Comparison of ENCODE assay signal across 29 mouse cellular contexts in the genomic region with DNA sequence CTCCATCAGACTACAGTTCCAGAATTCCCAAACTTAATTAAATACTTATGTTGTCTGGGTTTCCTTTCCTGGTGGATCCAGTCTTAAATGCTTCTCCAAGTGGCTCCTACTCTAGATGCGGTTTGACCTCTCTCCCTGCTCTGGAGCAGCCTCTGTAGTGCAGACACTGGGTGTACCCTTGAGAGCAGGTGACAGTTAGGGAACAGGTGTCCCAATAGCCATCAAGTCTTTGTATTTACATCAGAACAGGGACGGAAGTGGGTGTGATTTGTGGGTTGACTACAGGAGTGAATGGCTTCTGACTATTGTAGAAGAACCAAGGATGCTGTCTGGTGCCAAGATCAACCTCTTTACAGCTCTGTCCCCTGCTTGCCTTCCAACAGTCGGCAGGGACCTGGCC. TPM values are rescaled to one million over a fixed set of nuclear protein-coding genes. Genes with fewer than 3 reads are reported as not detected.
DNase-seq lines count a peak whose midpoint lies in the region; ATAC-seq lines count a peak whose summit lies in the region.
"Had no signal": no experiment of that assay in that cellular context is flagged by ENCODE, and none has a peak within 500 bp of the region (broad histone marks: within the 10 kb centered on the region; RNA-seq: fewer than 3 reads in every experiment).

No protein-coding gene starts in this region.

- H3K9me3 ChIP-seq in heart, embryonic 15.5 days (replicated peaks), result no peaks in the 10 kb centered on the region
- H3K9me3 ChIP-seq in heart, embryonic 10.5 days, result no peaks in the 10 kb centered on the region
- H3K9me3 ChIP-seq in intestine, embryonic 16.5 days (ENCODE audit: control insufficient read depth, low read length), result no peaks in the 10 kb centered on the region
- no peaks in the 10 kb centered on the region for H3K9me3 ChIP-seq in hindbrain, embryonic 14.5 days (ENCODE audit: control insufficient read depth, low read length)
- H3K9me3 ChIP-seq: embryonic facial prominence, embryonic 12.5 days; forebrain, embryonic 10.5 days; forebrain, embryonic 15.5 days; heart, embryonic 13.5 days; hindbrain, embryonic 12.5 days; kidney, embryonic 15.5 days; limb, embryonic 13.5 days; stomach, embryonic 15.5 days had no signal

- no peak overlapping the region for H3K9ac ChIP-seq in heart, embryonic 15.5 days
- no peak overlapping the region for H3K9ac ChIP-seq in intestine, embryonic 16.5 days (ENCODE audit: low read depth, low read length)
- H3K9ac ChIP-seq in hindbrain, embryonic 14.5 days, result no peak overlapping the region
- H3K9ac ChIP-seq: embryonic facial prominence, embryonic 12.5 days; forebrain, embryonic 15.5 days; heart, embryonic 13.5 days; hindbrain, embryonic 12.5 days; kidney, embryonic 15.5 days; limb, embryonic 13.5 days; stomach, embryonic 15.5 days had no signal

- peak overlapping the region; percentile 8; the same call in 1 of the 2 replicates for H3K27ac ChIP-seq in heart, embryonic 15.5 days
- H3K27ac ChIP-seq in heart, embryonic 10.5 days, result no peak overlapping the region
- peak overlapping the region; percentile 55 for H3K27ac ChIP-seq in intestine, embryonic 16.5 days (ENCODE audit: low read length)
- no peak overlapping the region for H3K27ac ChIP-seq in hindbrain, embryonic 14.5 days
- H3K27ac ChIP-seq: embryonic facial prominence, embryonic 12.5 days; forebrain, embryonic 10.5 days; forebrain, embryonic 15.5 days; kidney, embryonic 15.5 days; left cerebral cortex, adult 2 months; limb, embryonic 13.5 days; macrophage; stomach, embryonic 15.5 days had no signal

- no peaks in the 10 kb centered on the region for H3K27me3 ChIP-seq in heart, embryonic 15.5 days
- H3K27me3 ChIP-seq in heart, embryonic 10.5 days (ENCODE audit: insufficient read depth, poor library complexity, severe bottlenecking), result no peaks in the 10 kb centered on the region
- no peaks in the 10 kb centered on the region for H3K27me3 ChIP-seq in intestine, embryonic 16.5 days (replicated peaks; ENCODE audit: control insufficient read depth, insufficient read depth, low read length)
- no peaks in the 10 kb centered on the region for H3K27me3 ChIP-seq in hindbrain, embryonic 14.5 days (ENCODE audit: control insufficient read depth, insufficient read depth, low read length)
- H3K27me3 ChIP-seq: embryonic facial prominence, embryonic 12.5 days; forebrain, embryonic 15.5 days; heart, embryonic 13.5 days; hindbrain, embryonic 12.5 days; kidney, embryonic 15.5 days; limb, embryonic 13.5 days; stomach, embryonic 15.5 days had no signal

- no peak overlapping the region for H3K4me3 ChIP-seq in heart, embryonic 15.5 days
- H3K4me3 ChIP-seq in heart, embryonic 10.5 days, result no peak overlapping the region
- H3K4me3 ChIP-seq in intestine, embryonic 16.5 days (ENCODE audit: low read length), result no peak overlapping the region
- no peak overlapping the region for H3K4me3 ChIP-seq in hindbrain, embryonic 14.5 days (replicated peaks; ENCODE audit: low read length)
- H3K4me3 ChIP-seq: embryonic facial prominence, embryonic 12.5 days; forebrain, embryonic 10.5 days; forebrain, embryonic 15.5 days; heart, embryonic 13.5 days; hindbrain, embryonic 12.5 days; kidney, embryonic 15.5 days; left cerebral cortex, adult 2 months; limb, embryonic 13.5 days; stomach, embryonic 15.5 days had no signal

- peaks cover 20% of the 10 kb centered on the region for H3K4me1 ChIP-seq in heart, embryonic 15.5 days (replicated peaks)
- peaks cover 28% of the 10 kb centered on the region for H3K4me1 ChIP-seq in heart, embryonic 10.5 days
- H3K4me1 ChIP-seq in intestine, embryonic 16.5 days (ENCODE audit: control insufficient read depth, insufficient read depth, low read length), result peaks cover 26% of the 10 kb centered on the region
- H3K4me1 ChIP-seq in hindbrain, embryonic 14.5 days (replicated peaks; ENCODE audit: control insufficient read depth, insufficient read depth, low read length), result 0 out of 2 replicates have a peak, but pooled peaks cover 6% of the 10 kb centered on the region
- H3K4me1 ChIP-seq: forebrain, embryonic 15.5 days had no signal

- WGBS in heart, embryonic 15.5 days, result 68% methylated on average over 3 of the region's 3 CpGs
- 76% methylated on average over 3 of the region's 3 CpGs for WGBS in heart, embryonic 10.5 days
- 65% methylated on average over 3 of the region's 3 CpGs for WGBS in intestine, embryonic 16.5 days
- WGBS in hindbrain, embryonic 14.5 days, result 89% methylated on average over 3 of the region's 3 CpGs

- H3K4me2 ChIP-seq in heart, embryonic 15.5 days, result no peak overlapping the region
- no peak overlapping the region for H3K4me2 ChIP-seq in intestine, embryonic 16.5 days (ENCODE audit: low read depth, low read length)
- H3K4me2 ChIP-seq in hindbrain, embryonic 14.5 days (replicated peaks), result no peak overlapping the region
- H3K4me2 ChIP-seq: embryonic facial prominence, embryonic 12.5 days; forebrain, embryonic 15.5 days; heart, embryonic 13.5 days; hindbrain, embryonic 12.5 days; kidney, embryonic 15.5 days; limb, embryonic 13.5 days; liver, embryonic 11.5 days; stomach, embryonic 15.5 days had no signal

- no peak for ATAC-seq in heart, embryonic 15.5 days (replicated peaks; ENCODE audit: insufficient number of reproducible peaks, insufficient read depth, low FRiP score, low read depth)
- ATAC-seq in intestine, embryonic 16.5 days, result no peak
- no peak for ATAC-seq in hindbrain, embryonic 14.5 days (ENCODE audit: low FRiP score)
- ATAC-seq: forebrain, embryonic 15.5 days had no signal

- no peaks in the 10 kb centered on the region for H3K36me3 ChIP-seq in heart, embryonic 15.5 days
- no peaks in the 10 kb centered on the region for H3K36me3 ChIP-seq in heart, embryonic 10.5 days
- H3K36me3 ChIP-seq in intestine, embryonic 16.5 days (ENCODE audit: control insufficient read depth, insufficient read depth, low read length), result no peaks in the 10 kb centered on the region; the same call in 1 of the 2 replicates
- H3K36me3 ChIP-seq in hindbrain, embryonic 14.5 days (replicated peaks; ENCODE audit: control insufficient read depth, insufficient read depth), result 0 out of 2 replicates have a peak, but pooled peaks cover 9% of the 10 kb centered on the region
- H3K36me3 ChIP-seq: embryonic facial prominence, embryonic 12.5 days; forebrain, embryonic 10.5 days; forebrain, embryonic 15.5 days; heart, embryonic 13.5 days; hindbrain, embryonic 12.5 days; kidney, embryonic 15.5 days; limb, embryonic 13.5 days; stomach, embryonic 15.5 days had no signal

- no peak for DNase-seq in heart, embryonic 10.5 days (ENCODE audit: low spot score)
- DNase-seq in lung, postnatal 36 days, result peak; percentile 71
- DNase-seq in lung, postnatal 4 days, result no peak
- no peak for DNase-seq in spleen, postnatal 14 days (ENCODE audit: low spot score in 2 of 2)
- no peak for DNase-seq in hindbrain, embryonic 14.5 days (ENCODE audit: low spot score)
- no peak for DNase-seq in layer of hippocampus, adult 8-10 months (ENCODE audit: low spot score in 2 of 2)
- DNase-seq: adrenal gland, postnatal 14 days; cerebellum, adult 11 months; cerebellum, adult 9-10 months; cerebellum, postnatal 36 days; gastrocnemius, postnatal 10 days; kidney, adult 18-20 months; midbrain, embryonic 14.5 days; thymus, adult 18-20 months; thymus, postnatal 25 days had no signal

RNA-seq across cellular contexts. Expression of gene Slc37a1, which starts 21.2 kb away (rescaled TPM):
- 8.7 and 9.1 TPM in 2 replicates for polyA plus RNA-seq in heart, embryonic 15.5 days (2015; fragmentation: Nextera tagmentation; extraction: Ambion mirVana)
- polyA plus RNA-seq in heart, embryonic 10.5 days (2016; fragmentation: Nextera tagmentation; extraction: Ambion mirVana), result 3.9 and 4.8 TPM in 2 replicates
- 21.1 and 21.5 TPM in 2 replicates for polyA plus RNA-seq in intestine, embryonic 16.5 days (2015; fragmentation: Nextera tagmentation; extraction: Ambion mirVana)
- polyA plus RNA-seq in hindbrain, embryonic 14.5 days (2014; fragmentation: Nextera tagmentation; extraction: Ambion mirVana), result 10.4 and 11.6 TPM in 2 replicates
- total RNA-seq in layer of hippocampus, adult 8-10 months (2022), result 1 to 10 TPM; 7.3 to 9.3 (median 8.5) TPM

RNA-seq across cellular contexts. Expression of gene Rsph1, which starts 30.6 kb away (rescaled TPM):
- 2.2 and 2.3 TPM in 2 replicates for polyA plus RNA-seq in heart, embryonic 15.5 days (2015; fragmentation: Nextera tagmentation; extraction: Ambion mirVana)
- 1.8 and 2.4 TPM in 2 replicates for polyA plus RNA-seq in heart, embryonic 10.5 days (2016; fragmentation: Nextera tagmentation; extraction: Ambion mirVana)
- 0.88 and 0.94 TPM in 2 replicates for polyA plus RNA-seq in intestine, embryonic 16.5 days (2015; fragmentation: Nextera tagmentation; extraction: Ambion mirVana)
- polyA plus RNA-seq in hindbrain, embryonic 14.5 days (2014; fragmentation: Nextera tagmentation; extraction: Ambion mirVana), result 3.5 and 5.0 TPM in 2 replicates
- 10 to 100 TPM; 12.3 to 18.6 (median 15.4) TPM for total RNA-seq in layer of hippocampus, adult 8-10 months (2022)
- total RNA-seq: monocyte, adult 5-6 weeks had no signal

Comparison
In these comparisons a context has a peak if more than half of its experiments do, and no peak if none do; other contexts are left out.
1. H3K27ac ChIP-seq: peak in heart, embryonic 15.5 days (single experiment) and intestine, embryonic 16.5 days (single experiment); none in heart, embryonic 10.5 days (single experiment) and hindbrain, embryonic 14.5 days (single experiment).